Mouse (Mus musculus) right cerebral cortex, postnatal 14 days (tissue): Measurements from ENCODE around the gene Uqcrh.
A peak's percentile ranks its signal among the peaks of the same experiment; 100 is the strongest.

Experiments
- DNase-seq: peaks from one replicate; pipeline ENCODE4 v3.0.0; 2022

Gene Uqcrh

DNA sequence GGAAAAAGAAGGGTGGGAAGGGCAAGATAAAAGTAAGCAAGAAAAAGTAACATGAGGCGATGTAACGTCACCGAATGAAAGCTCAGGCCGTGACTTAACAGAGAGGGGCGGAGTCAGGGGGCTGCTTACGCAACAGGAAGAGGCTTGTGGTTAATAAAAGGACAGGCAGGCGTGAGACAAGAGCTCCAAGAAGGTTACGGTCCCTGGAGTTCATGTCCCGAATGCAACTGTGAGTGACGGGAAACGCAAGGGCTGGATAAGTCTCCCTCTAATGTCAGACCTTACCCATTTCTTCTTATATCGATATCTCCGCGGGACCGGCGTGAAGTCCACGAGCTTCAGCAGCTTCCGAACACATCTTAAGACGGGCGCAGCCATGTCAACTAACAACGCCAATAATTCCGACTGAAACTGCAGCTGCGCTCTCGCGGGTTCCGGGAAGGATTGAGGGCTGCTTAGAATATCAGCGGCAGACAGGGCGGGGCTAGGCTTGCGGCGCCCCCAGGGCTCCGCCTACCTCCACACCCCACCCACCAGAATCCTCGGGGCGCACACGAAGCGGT is 21.4 kb downstream of the Uqcrh start, which contains the start of gene Nsun4:
TSS of gene Nsun4 (minus strand) at position 478 of the 563 bp plus-strand sequence.
- peak; percentile 81 for DNase-seq

DNA sequence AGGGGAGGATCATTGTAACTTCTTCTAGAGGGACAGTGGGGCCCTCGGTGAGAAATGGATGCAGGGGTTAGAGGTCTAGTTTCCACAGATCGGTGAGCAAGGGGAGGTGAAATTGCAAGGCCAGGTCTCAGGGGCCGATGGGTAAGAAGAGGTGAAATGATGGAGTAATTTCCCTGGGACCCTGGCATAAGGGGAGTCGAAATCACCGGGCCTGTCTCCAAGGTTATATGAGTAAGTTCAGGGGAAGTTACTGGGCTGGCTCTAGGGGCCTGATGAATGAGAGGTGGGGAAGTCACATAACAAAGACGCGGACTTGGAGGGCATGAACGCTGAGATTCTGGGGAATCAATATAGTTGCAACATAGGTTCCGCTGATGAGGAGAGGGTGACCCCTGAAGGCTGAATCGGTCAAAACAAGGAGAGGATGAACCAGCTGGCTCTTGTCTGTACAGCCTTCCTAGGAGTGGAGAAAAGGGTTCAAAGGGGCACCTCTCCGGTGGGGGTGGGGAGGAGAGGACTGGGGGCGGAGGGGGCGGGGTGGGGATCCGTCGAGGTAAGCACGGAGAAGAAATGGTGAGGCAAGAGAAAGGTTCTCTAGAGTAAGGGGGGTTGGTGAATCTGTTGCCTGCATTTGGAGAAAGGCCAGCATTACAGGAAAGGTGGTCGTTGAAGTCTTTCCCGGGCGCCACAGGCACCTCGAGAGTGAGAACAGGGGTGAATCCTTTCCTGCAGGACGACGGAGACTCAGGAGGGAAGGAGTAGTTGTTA is 22.2 kb downstream of the Uqcrh start:
- DNase-seq: no peak

DNA sequence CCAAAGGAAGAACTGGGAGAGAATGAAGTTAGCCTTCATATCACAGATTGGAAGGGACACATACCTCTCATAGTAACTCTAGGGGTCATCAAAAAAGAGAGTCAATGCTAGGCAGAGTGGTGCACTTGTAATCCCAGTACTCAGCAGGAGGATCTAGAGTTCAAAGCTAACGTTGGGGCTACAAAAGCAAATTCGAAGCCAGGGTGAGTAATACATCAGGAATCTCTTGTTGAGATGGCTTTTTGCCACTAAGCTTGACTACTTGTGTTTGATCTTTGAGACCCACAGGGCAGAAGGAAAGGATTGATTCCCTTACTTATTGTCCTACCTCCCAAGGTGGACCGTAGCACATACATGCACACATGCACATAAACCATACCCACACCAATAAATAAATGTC is 25.7 kb downstream of the Uqcrh start:
- DNase-seq: no peak

DNA sequence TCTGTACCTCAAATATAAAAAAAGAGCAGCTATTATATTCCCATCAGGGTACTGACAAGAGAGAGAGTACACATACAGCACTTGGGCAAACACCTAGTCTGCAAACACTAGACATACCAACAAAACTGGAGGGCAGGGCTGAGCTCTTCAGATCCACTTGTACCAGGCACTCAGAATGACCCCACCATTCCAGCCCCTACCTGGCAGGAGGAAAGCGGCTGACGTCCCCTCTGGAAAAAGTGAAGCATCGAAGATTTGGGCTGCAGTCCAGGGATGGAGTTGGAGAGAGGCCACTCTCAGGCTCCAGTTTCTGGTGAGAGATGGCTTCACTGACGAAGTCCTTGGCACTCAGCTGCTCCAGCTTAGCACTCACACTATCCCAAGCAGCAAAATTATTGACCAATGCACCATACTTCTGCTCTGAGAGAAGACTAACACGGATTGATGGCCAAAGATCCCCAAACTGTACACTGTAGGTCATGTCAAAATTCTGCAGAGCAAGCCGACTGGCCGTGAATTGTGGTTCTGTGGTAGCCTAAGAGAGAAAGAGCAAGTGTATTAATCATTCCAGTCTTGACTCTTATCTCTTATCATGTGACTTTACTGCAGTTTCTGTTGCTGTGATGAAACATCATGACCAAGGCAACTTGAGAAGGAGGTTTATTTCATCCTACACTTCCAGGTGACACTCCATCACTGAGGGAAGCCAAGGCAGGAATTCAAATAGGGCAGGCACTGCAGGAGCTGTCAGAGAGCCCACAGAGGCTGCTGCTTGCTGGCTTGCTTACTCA is 26.5 kb downstream of the Uqcrh start:
- no peak for DNase-seq

DNA sequence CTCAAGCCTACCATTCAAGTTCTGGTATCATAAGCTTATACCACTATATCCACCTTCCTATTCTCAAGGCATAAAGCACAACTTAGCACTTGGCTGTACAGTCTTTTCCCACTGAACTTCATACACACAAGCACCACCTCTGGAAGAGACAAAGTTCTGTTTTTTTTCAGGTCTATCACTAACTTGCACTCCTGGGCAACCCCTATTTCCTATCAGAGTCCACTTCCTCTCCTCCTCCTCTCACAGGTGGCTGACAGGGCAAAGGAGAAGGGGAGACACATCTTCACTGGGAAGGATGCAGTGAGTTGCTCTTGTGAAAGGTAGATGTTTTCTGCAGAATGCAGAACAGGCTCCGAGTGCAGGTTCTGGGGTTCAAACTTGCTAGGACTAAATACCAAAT is 27.2 kb downstream of the Uqcrh start:
- no peak for DNase-seq

DNA sequence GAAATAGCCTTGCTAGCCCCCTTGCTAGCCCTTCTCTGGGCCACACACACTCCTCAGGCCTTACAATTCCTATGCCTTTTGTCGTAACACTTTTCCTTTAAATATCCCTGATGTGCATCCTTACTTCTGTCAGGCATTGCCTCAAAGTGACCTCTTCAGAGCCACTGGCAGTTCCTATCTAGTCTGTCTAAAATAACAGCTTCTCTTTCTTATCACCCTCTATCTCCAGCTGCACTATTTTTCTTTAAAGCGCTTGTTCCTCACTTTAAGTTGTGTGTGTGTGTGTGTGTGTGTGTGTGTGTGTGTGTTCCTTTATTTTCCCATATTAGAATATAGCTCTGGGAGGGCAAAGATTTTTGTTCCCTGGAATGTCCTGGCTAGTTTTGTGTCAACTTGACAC is 28.3 kb downstream of the Uqcrh start:
- no peak for DNase-seq

DNA sequence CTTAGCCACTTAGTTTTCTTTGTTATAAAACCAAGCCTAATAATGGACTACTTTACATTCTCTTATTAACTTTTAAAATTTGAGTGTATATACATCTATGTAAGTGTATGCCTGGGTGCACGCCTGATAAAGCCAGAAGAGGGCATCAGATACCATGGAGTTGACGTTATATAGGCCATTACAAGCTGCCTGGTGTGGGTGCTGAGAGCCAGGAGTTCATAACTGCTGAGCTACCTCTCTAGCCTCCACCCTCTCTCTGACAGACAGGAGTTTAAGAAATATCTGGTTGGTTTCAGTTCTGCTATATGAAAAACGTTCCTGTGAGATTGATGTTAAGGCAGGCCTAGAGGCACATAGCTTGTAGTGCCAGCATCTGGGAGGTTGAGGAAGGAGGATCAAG is 32.7 kb downstream of the Uqcrh start:
- DNase-seq: no peak

DNA sequence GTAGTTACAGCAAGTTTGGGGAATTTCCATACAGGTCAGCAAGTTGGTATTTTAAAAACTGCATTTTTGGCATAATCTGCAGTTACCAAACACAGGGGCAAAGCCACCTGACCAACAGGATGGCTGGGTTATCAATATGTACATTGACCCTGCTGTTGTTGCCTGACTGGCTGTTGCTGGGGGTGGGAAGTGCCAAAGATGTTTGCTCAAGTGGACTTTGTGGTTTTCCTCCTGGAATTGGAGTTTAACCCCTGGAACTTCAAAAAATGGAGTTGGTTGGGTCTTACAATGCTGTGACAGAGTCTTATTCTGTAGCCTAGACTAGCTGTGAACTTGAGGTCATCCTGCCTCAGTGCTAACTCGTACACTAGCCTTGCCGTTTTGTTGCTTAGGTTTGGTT is 34.4 kb downstream of the Uqcrh start:
- DNase-seq: no peak

DNA sequence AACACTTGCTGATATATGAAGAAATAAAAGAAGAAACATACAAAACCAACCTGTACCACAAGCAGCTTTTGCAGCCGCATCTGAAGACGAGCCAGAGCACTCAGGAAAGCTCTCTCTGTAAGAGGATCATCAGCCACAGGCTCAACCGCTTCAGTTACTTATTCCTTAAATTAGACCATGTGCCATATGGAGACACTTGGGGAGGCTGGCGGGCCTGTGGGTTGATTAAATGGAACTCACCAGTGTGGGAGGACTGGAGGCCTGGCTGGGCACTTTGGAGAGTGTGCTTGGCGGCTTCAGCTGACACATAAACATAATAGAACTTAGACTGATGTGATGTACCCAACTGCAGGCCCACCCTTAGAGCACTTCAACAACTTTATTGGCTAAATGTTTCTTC is 41.5 kb downstream of the Uqcrh start:
- peak; percentile 32 for DNase-seq

DNA sequence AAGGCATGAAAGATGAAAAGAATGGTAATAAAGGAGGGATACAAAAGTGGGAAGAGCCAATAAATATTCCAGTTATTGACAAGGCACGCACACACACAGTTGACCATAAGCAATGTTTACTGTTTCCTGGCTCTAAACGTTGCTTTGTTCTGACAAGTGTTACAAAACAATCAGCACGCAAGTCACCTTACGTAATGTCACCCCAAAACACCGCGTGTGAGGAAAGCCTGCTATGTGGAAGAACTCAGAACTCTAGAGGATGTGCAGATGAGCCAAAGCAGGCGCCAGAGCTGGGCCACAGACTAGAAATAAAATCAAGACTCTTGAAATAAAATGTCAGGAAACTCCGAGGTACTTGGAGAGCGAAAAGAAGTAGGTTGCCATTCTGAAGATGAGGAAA is 42.0 kb downstream of the Uqcrh start:
- no peak for DNase-seq

DNA sequence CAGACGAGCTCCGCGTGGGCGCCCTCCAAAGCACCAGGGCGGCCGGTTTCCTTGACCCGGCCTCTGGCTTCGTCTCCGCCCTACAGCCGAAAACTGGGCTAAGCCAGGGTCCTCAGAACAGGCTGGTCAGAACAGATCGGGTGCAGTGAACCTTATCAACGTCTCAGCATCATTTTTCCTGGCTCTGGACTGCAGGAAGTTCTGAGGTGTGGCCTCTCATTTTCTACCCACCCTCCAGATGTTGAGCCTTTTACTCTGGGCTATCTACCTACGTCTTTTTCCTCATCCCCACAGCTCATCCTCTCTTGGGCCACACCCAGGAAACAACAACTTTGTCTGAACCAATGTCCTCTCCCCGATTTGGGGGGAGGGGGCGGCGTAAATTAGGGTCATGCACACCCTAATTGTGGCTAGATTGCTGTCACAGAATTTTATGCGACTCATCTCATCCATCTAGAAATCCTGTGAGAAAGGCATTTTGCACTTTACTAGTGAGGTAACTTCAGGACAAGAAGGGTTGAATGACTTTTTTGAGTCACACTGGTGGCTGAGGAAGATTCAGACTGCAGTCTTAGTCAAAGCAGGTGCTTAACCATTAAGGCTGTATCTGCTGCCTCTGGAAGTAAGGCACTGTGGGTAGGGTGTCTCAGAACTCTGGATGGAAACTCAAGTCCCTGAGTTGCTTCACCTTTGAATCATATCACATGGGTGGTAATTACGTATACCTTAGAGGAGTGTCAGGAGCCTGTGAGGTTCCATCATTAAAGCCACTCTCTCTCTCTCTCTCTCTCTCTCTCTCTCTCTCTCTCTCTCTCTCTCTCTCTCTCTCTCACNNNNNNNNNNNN is 56.7 kb downstream of the Uqcrh start, which contains the start of gene Faah:
TSS of gene Faah (minus strand) at position 25 of the 845 bp plus-strand sequence.
- no peak for DNase-seq

DNA sequence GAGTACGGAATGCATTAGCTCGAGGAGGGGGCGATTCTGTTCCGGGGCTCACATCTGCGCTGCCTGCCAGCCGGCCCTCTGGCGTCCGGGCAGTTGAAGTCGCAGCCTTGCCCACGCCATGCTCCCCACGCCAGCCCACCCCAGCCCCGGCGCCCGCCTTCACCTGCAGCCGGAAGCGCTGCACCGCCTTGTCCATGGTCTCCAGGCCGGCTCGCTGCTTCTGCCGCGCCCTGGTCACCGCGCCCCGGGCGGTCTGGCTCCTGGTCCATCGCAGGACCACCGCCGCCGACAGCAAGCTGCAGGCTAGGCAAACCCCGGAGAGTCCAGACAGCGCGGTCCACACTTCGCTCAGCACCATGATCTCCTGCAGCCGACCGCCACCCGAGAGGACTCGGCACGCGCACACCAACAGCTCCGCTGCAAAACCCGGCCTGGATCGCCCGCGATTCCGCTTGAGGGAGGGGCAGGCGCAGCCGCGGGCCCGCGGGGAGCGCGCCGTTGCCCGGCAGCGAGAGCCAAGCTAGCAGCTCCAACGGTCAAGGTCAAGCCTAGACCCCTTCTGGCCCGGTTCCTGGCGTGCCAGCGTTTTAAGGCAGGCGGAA is 57.5 kb downstream of the Uqcrh start:
- DNase-seq: peak; percentile 77
